Mouse (Mus musculus) ES-Bruce4 (cell line): ENCODE data around the gene Gm11937. TPM values are rescaled to one million over a fixed set of nuclear protein-coding genes. Genes with fewer than 3 reads are reported as not detected.

Source experiments
- H3K27ac ChIP-seq: 2 replicates; pipeline ENCODE4 v1.5.1; 2012; ENCODE audit warnings: low read length, inconsistent platforms; ENCODE audit not compliant: insufficient read depth
- H3K27me3 ChIP-seq: 2 replicates; pipeline ENCODE4 v1.6.1; 2012; ENCODE audit warnings: mild to moderate bottlenecking, low read length, inconsistent platforms; ENCODE audit not compliant: control insufficient read depth, poor library complexity, insufficient read depth, severe bottlenecking
- H3K36me3 ChIP-seq: 2 replicates; pipeline ENCODE4 v1.6.1; 2012; ENCODE audit warnings: inconsistent platforms, mild to moderate bottlenecking, low read length, moderate library complexity; ENCODE audit not compliant: control insufficient read depth, poor library complexity, insufficient read depth, severe bottlenecking
- H3K4me1 ChIP-seq: one replicate; pipeline ENCODE4 v1.8.1; 2011; ENCODE audit warnings: low read length; ENCODE audit not compliant: control insufficient read depth, insufficient read depth
- H3K4me3 ChIP-seq: 2 replicates; pipeline ENCODE4 v1.5.1; 2011; ENCODE audit warnings: low read depth, mild to moderate bottlenecking, low read length
- H3K9ac ChIP-seq: 2 replicates; pipeline ENCODE4 v1.6.1; 2012; ENCODE audit warnings: low read depth, mild to moderate bottlenecking, inconsistent platforms; ENCODE audit not compliant: poor library complexity, severe bottlenecking
- H3K9me3 ChIP-seq: replicated peaks from 2 replicates; pipeline ENCODE4 v1.6.1; 2012; ENCODE audit warnings: mild to moderate bottlenecking, low read length, inconsistent platforms; ENCODE audit not compliant: control insufficient read depth, poor library complexity, insufficient read depth, severe bottlenecking
- CTCF ChIP-seq: IDR thresholded peaks from one replicate; pipeline ENCODE4 v1.8.1; 2011; ENCODE audit warnings: low read depth, low read length
- EP300 ChIP-seq: IDR thresholded peaks from 2 replicates; pipeline ENCODE4 v1.6.1; 2011; ENCODE audit warnings: low read depth, low read length; ENCODE audit not compliant: insufficient read depth
- POLR2A ChIP-seq: IDR thresholded peaks from one replicate; pipeline ENCODE4 v1.8.1; 2011; ENCODE audit warnings: low read length; ENCODE audit not compliant: insufficient read depth
- polyA plus RNA-seq: library from polyadenylated mRNA; stranded (reverse); fragments of >200 nt; gene quantifications from 2 replicates; pipeline ENCODE4 v1.2.4, GENCODE M21; 2011; ENCODE audit warnings: low read depth; ENCODE audit not compliant: missing spikeins, insufficient read depth, insufficient read length

The Gm11937 gene
- polyA plus RNA-seq, 1 experiment: not detected

GRCm38 (mm10) chr11:99585096-99585495 is 24.9 kb downstream of the Gm11937 start:
- H3K4me1 ChIP-seq: no peaks in the 10 kb centered on the region
- no peak overlapping the region for H3K9ac ChIP-seq
- H3K4me3 ChIP-seq: no peak overlapping the region
- no peak for TF ChIP-seq CTCF
- TF ChIP-seq EP300: no peak
- TF ChIP-seq POLR2A: no peak
- H3K27ac ChIP-seq: no peak overlapping the region
- H3K36me3 ChIP-seq: no peaks in the 10 kb centered on the region
- no peaks in the 10 kb centered on the region for H3K9me3 ChIP-seq
- H3K27me3 ChIP-seq: no peaks in the 10 kb centered on the region

DNA sequence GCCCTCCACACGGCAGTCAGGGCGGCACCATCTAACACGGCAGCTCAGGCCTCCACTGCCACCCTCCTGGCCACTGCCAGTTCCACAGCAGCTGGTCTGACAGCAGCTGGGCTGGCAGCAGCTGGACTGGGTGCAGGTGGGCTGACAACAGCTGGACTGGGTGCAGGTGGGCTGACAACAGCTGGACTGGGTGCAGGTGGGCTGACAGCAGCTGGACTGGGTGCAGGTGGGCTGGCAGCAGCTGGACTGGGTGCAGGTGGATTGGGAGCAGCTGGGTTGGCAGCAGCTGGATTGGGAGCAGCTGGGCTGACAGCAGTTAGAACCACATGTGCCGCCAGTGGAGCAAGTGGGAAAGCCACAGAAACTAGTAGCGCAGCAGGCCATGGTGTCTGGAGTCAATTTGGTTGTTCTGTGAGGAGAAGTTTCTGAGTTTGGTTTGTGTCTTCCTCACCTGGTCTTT is 26.7 kb downstream of the Gm11937 start, which contains the start of gene Krtap1-4:
Gene Krtap1-4, minus strand, starts transcription at position 410 of the 460 bp plus-strand sequence.
- Histone ChIP-seq H3K27ac (no peak within 1 kb of the TSS), H3K36me3 (no peaks in the 10 kb centered on the region), H3K4me3 (no peak within 1 kb of the TSS), H3K9ac (no peak within 1 kb of the TSS), H3K4me1 (no peaks in the 10 kb centered on the region), H3K9me3 (no peaks in the 10 kb centered on the region), H3K27me3 (no peaks in the 10 kb centered on the region)
- TF ChIP-seq CTCF (no peak), POLR2A (no peak), EP300 (no peak)

DNA sequence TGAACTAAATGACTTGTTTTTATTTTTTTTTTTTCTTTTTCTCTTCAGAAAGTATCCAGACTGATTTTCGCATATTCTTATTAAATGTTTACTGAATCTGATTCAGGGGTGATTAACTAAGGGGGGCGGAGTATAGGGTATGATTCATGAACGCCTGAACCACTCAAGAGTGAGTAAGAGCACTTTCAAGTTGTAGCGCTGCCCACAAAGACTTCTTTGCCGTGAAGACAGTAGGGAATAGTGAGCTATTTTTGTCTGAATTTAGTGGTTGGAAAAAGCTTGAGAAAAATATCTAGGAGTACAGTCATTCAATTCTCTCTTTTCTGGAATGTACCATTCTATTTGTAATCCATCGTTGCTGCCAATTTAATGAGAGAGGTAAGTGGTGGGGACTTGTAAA is 28.4 kb downstream of the Gm11937 start:
- H3K36me3 ChIP-seq: no peaks in the 10 kb centered on the region
- H3K9me3 ChIP-seq: no peaks in the 10 kb centered on the region
- no peak for TF ChIP-seq CTCF
- no peak for TF ChIP-seq EP300
- TF ChIP-seq POLR2A: no peak
- no peak overlapping the region for H3K27ac ChIP-seq
- H3K9ac ChIP-seq: no peak overlapping the region
- no peak overlapping the region for H3K4me3 ChIP-seq
- H3K27me3 ChIP-seq: no peaks in the 10 kb centered on the region
- no peaks in the 10 kb centered on the region for H3K4me1 ChIP-seq

- no peaks in the 10 kb centered on the region for H3K9me3 ChIP-seq
- H3K4me3 ChIP-seq: no peak overlapping the region
- H3K27me3 ChIP-seq: no peaks in the 10 kb centered on the region
- H3K9ac ChIP-seq: no peak overlapping the region
- H3K4me1 ChIP-seq: no peaks in the 10 kb centered on the region
- no peak for TF ChIP-seq POLR2A
- no peak for TF ChIP-seq CTCF
- no peak for TF ChIP-seq EP300
- H3K36me3 ChIP-seq: no peaks in the 10 kb centered on the region
- H3K27ac ChIP-seq: no peak overlapping the region
Measured at GRCm38 (mm10) chr11:99581051-99581450, 28.9 kb downstream of the Gm11937 start.

DNA sequence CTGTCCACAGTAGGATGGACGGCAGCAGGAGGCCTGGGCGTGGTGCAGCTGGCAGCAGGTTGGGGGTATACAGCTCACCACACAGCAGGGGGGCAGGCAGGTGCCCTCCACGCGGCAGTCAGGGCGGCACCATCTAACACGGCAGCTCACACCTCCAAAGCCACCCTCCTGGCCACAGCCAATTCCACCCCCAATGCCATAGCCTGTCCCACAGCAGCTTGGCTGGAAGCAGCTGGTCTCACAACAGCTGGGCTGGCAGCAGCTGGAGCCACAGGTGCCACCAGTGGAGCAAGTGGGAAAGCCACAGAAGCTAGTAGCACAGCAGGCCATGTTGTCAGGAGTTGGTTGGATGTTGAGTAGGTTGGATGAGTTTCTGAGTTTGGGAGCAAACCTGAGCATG is 29.4 kb downstream of the Gm11937 start, which contains the start of gene Krtap1-5:
Gene Krtap1-5, minus strand, starts transcription at position 381 of the 400 bp plus-strand sequence.
- no peak for TF ChIP-seq EP300
- no peak for TF ChIP-seq CTCF
- no peak for TF ChIP-seq POLR2A
- Histone ChIP-seq H3K9me3 (no peaks in the 10 kb centered on the region), H3K27ac (no peak within 1 kb of the TSS), H3K4me3 (no peak within 1 kb of the TSS), H3K4me1 (no peaks in the 10 kb centered on the region), H3K36me3 (no peaks in the 10 kb centered on the region), H3K27me3 (no peaks in the 10 kb centered on the region), H3K9ac (no peak within 1 kb of the TSS)

DNA sequence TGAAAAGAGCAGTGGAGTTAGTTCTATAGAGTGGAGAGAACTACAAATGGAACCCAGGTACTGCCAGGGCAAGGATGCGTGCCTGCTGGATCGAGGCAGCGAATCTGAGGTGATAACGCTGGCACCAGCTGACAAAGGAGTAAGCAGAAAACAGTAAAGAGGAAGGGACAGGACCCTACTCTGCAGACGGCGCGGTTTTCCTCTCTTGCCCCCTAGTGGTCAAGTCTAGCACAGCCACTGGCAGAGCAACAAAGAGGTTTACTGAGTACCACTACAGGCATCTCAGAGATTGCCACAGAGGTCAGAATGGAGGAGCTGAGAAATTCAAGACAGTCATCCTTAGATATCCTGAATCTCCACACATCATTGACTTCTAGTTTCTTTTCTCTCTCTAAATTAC is 35.9 kb downstream of the Gm11937 start:
- Histone ChIP-seq H3K4me3 (no peak overlapping the region), H3K9me3 (no peaks in the 10 kb centered on the region), H3K4me1 (no peaks in the 10 kb centered on the region), H3K27ac (no peak overlapping the region), H3K27me3 (no peaks in the 10 kb centered on the region), H3K36me3 (no peaks in the 10 kb centered on the region), H3K9ac (no peak overlapping the region)
- peak; percentile 73 for TF ChIP-seq CTCF
- TF ChIP-seq POLR2A: no peak
- TF ChIP-seq EP300: no peak
